25 mouse cellular contexts compared by ENCODE assay signal in genomic region chr11:65816237-65816636, GRCm38 (mm10). TPM values are rescaled to one million over a fixed set of nuclear protein-coding genes. Genes with fewer than 3 reads are reported as not detected.
DNase-seq lines count a peak whose midpoint lies in the region; ATAC-seq and TF ChIP-seq lines count a peak whose summit lies in the region.
"Had no signal": no experiment of that assay in that cellular context is flagged by ENCODE, and none has a peak within 500 bp of the region (broad histone marks: within the 10 kb centered on the region; RNA-seq: fewer than 3 reads in every experiment).

No protein-coding gene starts in this region.

- no peak overlapping the region for H3K4me2 ChIP-seq in forebrain, embryonic 14.5 days (ENCODE audit: low read length)
- no peak overlapping the region for H3K4me2 ChIP-seq in forebrain, embryonic 11.5 days (ENCODE audit: low read depth, low read length, severe bottlenecking)
- no peak overlapping the region for H3K4me2 ChIP-seq in midbrain, postnatal 0 days (ENCODE audit: low read depth, low read length, poor library complexity, severe bottlenecking)
- H3K4me2 ChIP-seq in midbrain, embryonic 16.5 days (ENCODE audit: low read length), result no peak overlapping the region
- H3K4me2 ChIP-seq in embryonic facial prominence, embryonic 15.5 days (replicated peaks), result no peak overlapping the region
- H3K4me2 ChIP-seq: hindbrain, embryonic 14.5 days; liver, embryonic 11.5 days; midbrain, embryonic 12.5 days; neural tube, embryonic 13.5 days had no signal

- peaks cover 26% of the 10 kb centered on the region for H3K36me3 ChIP-seq in forebrain, embryonic 14.5 days (ENCODE audit: control insufficient read depth, insufficient read depth, low read length)
- no peaks in the 10 kb centered on the region; the same call in 1 of the 2 replicates for H3K36me3 ChIP-seq in forebrain, embryonic 11.5 days (ENCODE audit: control insufficient read depth, insufficient read depth, low read length)
- H3K36me3 ChIP-seq in midbrain, postnatal 0 days (ENCODE audit: insufficient read depth, low read length), result peaks cover 23% of the 10 kb centered on the region
- H3K36me3 ChIP-seq in midbrain, embryonic 16.5 days (ENCODE audit: control insufficient read depth, insufficient read depth, low read length), result peaks cover 9% of the 10 kb centered on the region
- peaks cover 14% of the 10 kb centered on the region; the same call in 1 of the 2 replicates for H3K36me3 ChIP-seq in embryonic facial prominence, embryonic 15.5 days

- H3K4me1 ChIP-seq in forebrain, embryonic 14.5 days (ENCODE audit: control insufficient read depth, insufficient read depth, low read length), result peaks cover 9% of the 10 kb centered on the region
- no peaks in the 10 kb centered on the region; the same call in 1 of the 2 replicates for H3K4me1 ChIP-seq in forebrain, embryonic 11.5 days (replicated peaks; ENCODE audit: control insufficient read depth, insufficient read depth, low read length)
- H3K4me1 ChIP-seq in midbrain, postnatal 0 days (ENCODE audit: insufficient read depth, low read length), result no peaks in the 10 kb centered on the region
- peaks cover 4% of the 10 kb centered on the region; the same call in 1 of the 2 replicates for H3K4me1 ChIP-seq in midbrain, embryonic 16.5 days (ENCODE audit: control insufficient read depth, insufficient read depth, low read length)
- H3K4me1 ChIP-seq in embryonic facial prominence, embryonic 15.5 days, result peaks cover 17% of the 10 kb centered on the region

- H3K27me3 ChIP-seq in forebrain, embryonic 14.5 days (replicated peaks; ENCODE audit: control insufficient read depth, insufficient read depth, low read length), result no peaks in the 10 kb centered on the region
- no peaks in the 10 kb centered on the region for H3K27me3 ChIP-seq in forebrain, embryonic 11.5 days (ENCODE audit: control insufficient read depth, insufficient read depth, low read length)
- H3K27me3 ChIP-seq in midbrain, postnatal 0 days (ENCODE audit: insufficient read depth, low read length), result no peaks in the 10 kb centered on the region
- no peaks in the 10 kb centered on the region for H3K27me3 ChIP-seq in midbrain, embryonic 16.5 days (ENCODE audit: control insufficient read depth, insufficient read depth, low read depth, low read length)
- no peaks in the 10 kb centered on the region for H3K27me3 ChIP-seq in embryonic facial prominence, embryonic 15.5 days
- H3K27me3 ChIP-seq: midbrain, embryonic 12.5 days; neural tube, embryonic 13.5 days had no signal

- H3K9me3 ChIP-seq in forebrain, embryonic 14.5 days (replicated peaks; ENCODE audit: control insufficient read depth, low read length), result no peaks in the 10 kb centered on the region
- H3K9me3 ChIP-seq in forebrain, embryonic 11.5 days (ENCODE audit: control insufficient read depth, low read length), result no peaks in the 10 kb centered on the region
- H3K9me3 ChIP-seq in midbrain, postnatal 0 days (ENCODE audit: low read length), result no peaks in the 10 kb centered on the region
- no peaks in the 10 kb centered on the region for H3K9me3 ChIP-seq in midbrain, embryonic 16.5 days (replicated peaks; ENCODE audit: control insufficient read depth, low read length, poor library complexity, severe bottlenecking)
- no peaks in the 10 kb centered on the region for H3K9me3 ChIP-seq in embryonic facial prominence, embryonic 15.5 days (replicated peaks)
- H3K9me3 ChIP-seq: midbrain, embryonic 12.5 days; neural tube, embryonic 13.5 days had no signal

- no peak overlapping the region for H3K4me3 ChIP-seq in forebrain, embryonic 14.5 days (ENCODE audit: low read depth, low read length)
- no peak overlapping the region for H3K4me3 ChIP-seq in forebrain, embryonic 11.5 days (ENCODE audit: low read depth, low read length)
- H3K4me3 ChIP-seq in midbrain, postnatal 0 days (ENCODE audit: low read depth, low read length), result no peak overlapping the region
- H3K4me3 ChIP-seq in midbrain, embryonic 16.5 days (ENCODE audit: low read depth, low read length), result no peak overlapping the region
- H3K4me3 ChIP-seq in embryonic facial prominence, embryonic 15.5 days (replicated peaks), result no peak overlapping the region
- H3K4me3 ChIP-seq: left cerebral cortex, adult 2 months; midbrain, embryonic 12.5 days; neural tube, embryonic 13.5 days had no signal

- no peak overlapping the region for H3K9ac ChIP-seq in forebrain, embryonic 14.5 days (ENCODE audit: low read length)
- H3K9ac ChIP-seq in forebrain, embryonic 11.5 days (ENCODE audit: low read length), result no peak overlapping the region
- H3K9ac ChIP-seq in midbrain, postnatal 0 days (replicated peaks; ENCODE audit: low read length, poor library complexity, severe bottlenecking), result no peak overlapping the region
- no peak overlapping the region for H3K9ac ChIP-seq in midbrain, embryonic 16.5 days (ENCODE audit: low read depth, low read length)
- H3K9ac ChIP-seq in embryonic facial prominence, embryonic 15.5 days, result no peak overlapping the region
- H3K9ac ChIP-seq: hindbrain, embryonic 14.5 days; midbrain, embryonic 12.5 days; neural tube, embryonic 13.5 days had no signal

- WGBS in forebrain, embryonic 14.5 days, result 38% methylated on average over 6 of the region's 6 CpGs
- 61% methylated on average over 6 of the region's 6 CpGs for WGBS in forebrain, embryonic 11.5 days
- 51% methylated on average over 6 of the region's 6 CpGs for WGBS in midbrain, postnatal 0 days
- WGBS in midbrain, embryonic 16.5 days, result 65% methylated on average over 6 of the region's 6 CpGs
- WGBS in embryonic facial prominence, embryonic 15.5 days, result 18% methylated on average over 6 of the region's 6 CpGs

- ATAC-seq in forebrain, embryonic 14.5 days, result peak; percentile 73
- ATAC-seq in forebrain, embryonic 11.5 days (replicated peaks; ENCODE audit: low FRiP score), result no peak
- ATAC-seq in midbrain, postnatal 0 days (ENCODE audit: low FRiP score), result no peak
- no peak for ATAC-seq in midbrain, embryonic 16.5 days
- 0 out of 2 replicates have a peak, but pooled peaks have one; percentile 26 for ATAC-seq in embryonic facial prominence, embryonic 15.5 days (ENCODE audit: insufficient number of reproducible peaks, low FRiP score, low TSS enrichment, low read depth)
- ATAC-seq: inflammation-experienced regulatory T-cells, adult 6 months had no signal

- DNase-seq in forebrain, embryonic 14.5 days (ENCODE audit: low spot score), result peak; percentile 81
- no peak for DNase-seq in forebrain, embryonic 11.5 days (ENCODE audit: low spot score)
- peak; percentile 9 for DNase-seq in midbrain, postnatal 0 days (ENCODE audit: low spot score)
- no peak for DNase-seq in cerebellum, postnatal 14 days
- DNase-seq in retina, postnatal 1 day, result no peak
- DNase-seq in layer of hippocampus, adult 11-12 months (ENCODE audit: low spot score), result no peak
- DNase-seq: adrenal gland, postnatal 10 days; B cell, adult 2 months; cerebellum, adult 8-10 months; gastrocnemius, postnatal 25 days; kidney, adult 18-20 months; left cerebral cortex, postnatal 4 days; lung, adult 18-20 months; lung, postnatal 10 days; thymus, adult 18-20 months; thymus, postnatal 36 days had no signal

- H3K27ac ChIP-seq in forebrain, embryonic 14.5 days (ENCODE audit: low read depth, low read length), result peak overlapping the region; percentile 57; the same call in 1 of the 2 replicates
- no peak overlapping the region for H3K27ac ChIP-seq in forebrain, embryonic 11.5 days (ENCODE audit: low read depth, low read length)
- H3K27ac ChIP-seq in midbrain, postnatal 0 days (ENCODE audit: low read depth, low read length), result no peak overlapping the region
- H3K27ac ChIP-seq in midbrain, embryonic 16.5 days (ENCODE audit: low read length), result no peak overlapping the region
- no peak overlapping the region for H3K27ac ChIP-seq in embryonic facial prominence, embryonic 15.5 days (replicated peaks)
- H3K27ac ChIP-seq: hindbrain, embryonic 14.5 days; kidney, postnatal 0 days; left cerebral cortex, adult 2 months; midbrain, embryonic 12.5 days; neural tube, embryonic 13.5 days had no signal

- TF ChIP-seq CTCF in midbrain, postnatal 0 days (IDR thresholded peaks at IDR 0.05), result no peak

RNA-seq across cellular contexts. Expression of gene Zkscan6, which starts 9.3 kb away (rescaled TPM):
- polyA plus RNA-seq in forebrain, embryonic 14.5 days (2014; fragmentation: Nextera tagmentation; extraction: Ambion mirVana), result 22.3 and 22.7 TPM in 2 replicates
- polyA plus RNA-seq in forebrain, embryonic 11.5 days (2014; fragmentation: Nextera tagmentation; extraction: Ambion mirVana), result 13.3 and 15.0 TPM in 2 replicates
- total RNA-seq in midbrain, postnatal 0 days (2014; rRNA removed), result 7.8 and 15.3 TPM in 2 replicates
- 10.5 and 10.7 TPM in 2 replicates for polyA plus RNA-seq in midbrain, postnatal 0 days (2015; fragmentation: Nextera tagmentation; extraction: Ambion mirVana)
- 18.9 and 21.5 TPM in 2 replicates for polyA plus RNA-seq in midbrain, embryonic 16.5 days (2015; fragmentation: Nextera tagmentation; extraction: Ambion mirVana)
- polyA plus RNA-seq in embryonic facial prominence, embryonic 15.5 days (2015; fragmentation: Nextera tagmentation; extraction: Ambion mirVana), result 14.1 and 14.8 TPM in 2 replicates

RNA-seq across cellular contexts. Expression of gene Map2k4, which starts 28.1 kb away (rescaled TPM):
- 85.2 and 96.7 TPM in 2 replicates for polyA plus RNA-seq in forebrain, embryonic 14.5 days (2014; fragmentation: Nextera tagmentation; extraction: Ambion mirVana)
- 73.7 and 75.0 TPM in 2 replicates for polyA plus RNA-seq in forebrain, embryonic 11.5 days (2014; fragmentation: Nextera tagmentation; extraction: Ambion mirVana)
- total RNA-seq in midbrain, postnatal 0 days (2014; rRNA removed), result 160 and 175 TPM in 2 replicates
- 121 and 123 TPM in 2 replicates for polyA plus RNA-seq in midbrain, postnatal 0 days (2015; fragmentation: Nextera tagmentation; extraction: Ambion mirVana)
- 95.8 and 109 TPM in 2 replicates for polyA plus RNA-seq in midbrain, embryonic 16.5 days (2015; fragmentation: Nextera tagmentation; extraction: Ambion mirVana)
- 56.9 and 61.8 TPM in 2 replicates for polyA plus RNA-seq in embryonic facial prominence, embryonic 15.5 days (2015; fragmentation: Nextera tagmentation; extraction: Ambion mirVana)

Comparison
In these comparisons a context has a peak if more than half of its experiments do, and no peak if none do; other contexts are left out.
1. ATAC-seq: peak in forebrain, embryonic 14.5 days (single experiment) and embryonic facial prominence, embryonic 15.5 days (single experiment); none in forebrain, embryonic 11.5 days (single experiment), midbrain, postnatal 0 days (single experiment) and midbrain, embryonic 16.5 days (single experiment).
2. DNase-seq: peak in forebrain, embryonic 14.5 days (single experiment) and midbrain, postnatal 0 days (single experiment); none in forebrain, embryonic 11.5 days (single experiment), cerebellum, postnatal 14 days (0 of 2), retina, postnatal 1 day (single experiment) and layer of hippocampus, adult 11-12 months (single experiment).